Mouse (Mus musculus): ENCODE measurements around the gene Mphosph8.

GRCm38 (mm10) chr14:56740175-56740574 lies 72.1 kb downstream of the Mphosph8 start:
- TF ChIP-seq CTCF (IDR thresholded peaks at IDR 0.05; ENCODE audit: extremely low read depth, insufficient read length, insufficient replicate concordance, low read depth, low read length) (no peak), POLR2A (IDR thresholded peaks at IDR 0.05; ENCODE audit: low read depth, low read length) (no peak)
